Mouse (Mus musculus): ENCODE measurements around the gene Mgat4b. TPM values are rescaled to one million over a fixed set of nuclear protein-coding genes. Genes with fewer than 3 reads are reported as not detected.
A peak's percentile ranks its signal among the peaks of the same experiment; 100 is the strongest.

The Mgat4b gene
- total RNA-seq, 2 experiments from 2014 or later, result 89.3 to 110 TPM

DNA sequence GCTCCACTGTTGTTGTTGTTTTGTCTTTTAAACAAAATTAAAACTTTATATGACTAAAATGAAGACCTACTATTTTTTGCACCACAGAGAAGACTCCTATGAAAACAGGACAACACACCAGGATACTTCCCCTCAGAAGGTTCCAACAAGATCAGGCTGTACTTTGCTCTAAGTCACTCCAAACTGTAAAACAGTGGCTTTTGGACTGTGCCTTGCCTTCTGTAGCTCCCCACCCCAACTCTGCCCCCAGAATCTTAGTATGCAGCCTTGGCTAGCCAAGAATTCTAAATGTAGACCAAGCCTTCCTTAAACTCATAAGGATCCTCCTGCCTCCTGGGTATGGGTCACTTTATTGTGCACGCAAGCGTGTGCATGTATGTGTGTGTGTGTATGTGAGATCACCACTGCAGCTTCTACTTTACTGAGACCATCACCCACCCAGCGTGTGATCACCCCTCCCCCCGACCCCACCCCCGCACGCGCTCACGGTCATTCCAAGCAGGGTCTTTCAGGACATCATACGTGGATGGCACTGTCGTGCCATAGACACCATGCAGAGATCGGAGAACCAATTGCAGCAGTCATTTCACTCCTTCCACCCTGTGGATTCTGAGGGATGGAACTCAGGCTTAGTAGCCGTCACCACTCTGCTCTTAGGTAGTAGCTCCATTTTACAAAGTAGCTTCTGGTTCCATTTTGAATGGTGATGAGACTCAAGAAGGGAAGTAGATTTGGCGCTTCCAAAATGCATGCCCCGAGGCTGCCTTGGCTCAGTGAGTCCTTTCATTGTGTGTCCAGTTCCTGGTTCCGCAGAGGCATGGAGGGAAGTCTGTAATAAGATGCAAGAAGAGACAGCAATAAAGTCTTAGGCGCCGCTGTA is 13.3 kb downstream of the Mgat4b start:
- no peak for DNase-seq (ENCODE audit: low spot score in 2 of 2)

DNA sequence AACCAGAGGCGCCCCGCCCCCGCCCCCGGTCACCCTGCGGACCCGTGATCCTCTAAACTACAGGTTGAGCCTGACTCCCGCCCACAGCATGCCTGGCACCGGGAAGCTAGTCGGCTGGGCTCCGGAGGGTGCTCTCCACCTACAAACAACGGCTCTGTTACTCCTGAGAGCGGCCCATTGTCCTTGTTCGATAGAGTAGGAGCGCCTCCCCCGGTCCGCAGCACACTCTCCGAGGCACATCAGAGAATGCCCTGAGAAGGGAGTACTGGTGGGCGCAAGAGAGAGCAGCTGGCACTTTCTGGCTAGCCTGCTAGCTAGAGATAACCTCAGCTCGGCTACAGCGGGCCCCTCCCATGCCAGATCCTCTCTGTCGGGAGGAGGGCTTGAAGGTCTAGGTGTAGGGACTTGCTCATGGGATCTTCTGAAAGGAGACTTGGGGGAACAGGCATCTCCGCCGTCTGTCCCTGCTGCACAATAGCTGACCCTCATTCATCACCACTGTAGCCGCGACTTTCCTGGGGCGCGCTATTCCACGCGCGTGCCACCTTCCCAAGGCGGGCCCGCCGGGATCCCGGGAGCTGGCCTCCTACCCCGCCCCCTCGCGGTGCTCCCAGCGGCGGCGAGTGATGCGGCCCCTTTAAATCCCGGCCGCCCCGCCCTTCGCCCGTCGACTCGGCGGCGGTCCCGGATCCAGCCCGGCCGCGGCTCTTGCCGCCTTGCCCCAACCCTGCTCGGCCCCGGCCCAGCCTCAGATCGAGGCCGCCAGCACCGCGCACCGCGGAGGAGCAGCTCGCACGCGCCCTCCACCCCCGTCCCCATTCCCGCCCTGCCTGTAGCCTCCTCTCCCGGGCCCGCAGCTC is 14.2 kb downstream of the Mgat4b start:
- peak; percentile 93 to 94 for DNase-seq (ENCODE audit: low spot score in 2 of 2)

DNA sequence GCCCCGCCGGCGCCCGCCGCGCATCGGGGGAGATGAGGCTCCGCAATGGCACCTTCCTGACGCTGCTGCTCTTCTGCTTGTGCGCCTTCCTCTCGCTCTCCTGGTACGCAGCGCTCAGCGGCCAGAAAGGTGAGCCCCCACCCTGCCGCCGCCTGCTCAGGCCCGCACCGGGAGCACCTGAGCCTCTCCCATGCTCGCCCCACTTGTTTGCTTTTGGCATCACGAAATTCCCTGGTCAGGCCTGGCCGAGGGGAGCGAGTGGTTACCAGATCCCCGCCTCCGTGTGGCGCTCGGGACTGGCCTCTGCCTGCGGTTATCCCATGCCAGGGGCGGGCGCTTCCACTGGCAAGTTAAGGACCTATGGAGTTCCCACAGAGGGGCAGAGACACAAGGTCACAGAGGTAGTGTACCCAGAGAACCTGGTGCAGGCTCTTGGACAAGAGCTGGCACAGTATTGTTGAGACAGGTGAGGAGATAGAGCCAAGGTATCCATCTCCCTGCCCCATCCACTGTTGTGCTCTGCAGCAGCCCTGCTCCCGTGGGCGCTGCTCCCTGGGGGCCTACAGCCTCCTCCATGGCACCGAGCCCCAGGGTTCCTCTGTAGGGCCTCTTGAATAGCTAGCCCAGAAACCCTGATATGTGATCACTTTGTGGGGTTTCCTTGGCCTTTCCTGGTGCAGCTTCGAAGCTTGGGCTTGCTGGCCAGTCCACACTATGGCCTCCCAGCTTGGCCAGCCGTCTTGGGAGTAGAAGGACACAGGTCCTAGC is 15.1 kb downstream of the Mgat4b start:
- no peak for DNase-seq (ENCODE audit: low spot score in 2 of 2)

DNA sequence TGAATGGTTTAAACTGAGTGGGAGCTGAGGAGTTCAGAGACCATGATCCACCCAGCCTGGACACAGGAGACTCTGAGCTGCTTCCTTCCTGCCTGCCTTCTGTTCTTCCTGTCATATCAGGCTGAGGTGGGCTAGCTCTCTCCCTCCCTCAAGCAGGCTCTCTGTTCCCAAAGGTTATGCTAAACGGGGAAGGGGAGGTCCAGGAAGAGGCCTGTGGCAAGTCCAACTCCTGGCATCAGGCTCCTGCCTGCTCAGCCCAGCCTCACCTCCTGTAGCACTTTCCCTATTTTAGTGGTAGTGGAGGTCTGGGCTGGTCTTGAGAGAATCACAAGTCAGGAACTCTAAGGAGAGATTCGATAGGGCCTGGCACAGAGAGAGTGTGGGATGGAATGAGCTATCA is 15.7 kb downstream of the Mgat4b start:
- DNase-seq (ENCODE audit: low spot score in 2 of 2), result no peak

DNA sequence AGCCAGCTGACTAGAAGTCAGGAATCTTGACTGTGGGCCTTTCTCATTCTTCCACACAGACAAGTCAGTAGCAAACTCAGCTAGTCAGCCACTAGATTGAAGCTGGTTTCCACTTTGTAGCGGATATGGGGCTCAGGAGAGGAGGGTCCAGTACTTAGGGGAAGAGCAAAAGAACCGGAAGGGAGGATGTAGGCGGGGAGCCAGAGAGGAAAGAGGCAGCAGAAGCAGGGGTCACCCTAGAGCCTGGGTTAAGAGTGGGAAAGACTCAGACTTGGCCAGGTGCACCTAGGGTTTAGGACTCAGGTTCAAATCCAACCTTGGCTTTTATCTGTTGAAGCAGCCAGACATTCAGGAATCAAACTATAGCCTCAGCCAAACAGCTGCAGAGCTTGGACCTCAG is 16.5 kb downstream of the Mgat4b start:
- DNase-seq (ENCODE audit: low spot score in 2 of 2), result no peak

DNA sequence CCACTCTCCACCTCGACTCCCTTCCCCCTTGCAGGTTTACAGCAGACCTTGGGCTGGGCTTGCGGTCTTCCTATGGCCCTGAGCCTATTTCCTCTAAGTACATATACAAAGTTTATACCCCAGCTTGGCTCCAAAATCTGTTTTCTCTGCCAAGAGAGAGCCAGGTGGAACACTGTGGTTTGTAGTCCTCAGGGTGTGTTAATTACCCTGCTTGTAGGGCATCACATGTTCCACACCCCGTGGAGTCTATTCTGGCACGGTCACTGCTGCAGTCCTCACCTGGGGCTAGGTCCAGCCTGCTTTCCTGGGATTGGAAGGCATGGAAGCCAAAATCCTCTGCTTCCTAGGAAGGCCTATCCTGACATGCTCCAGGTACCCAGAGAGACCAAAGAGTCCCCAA is 17.0 kb downstream of the Mgat4b start:
- DNase-seq (ENCODE audit: low spot score in 2 of 2), result no peak

DNA sequence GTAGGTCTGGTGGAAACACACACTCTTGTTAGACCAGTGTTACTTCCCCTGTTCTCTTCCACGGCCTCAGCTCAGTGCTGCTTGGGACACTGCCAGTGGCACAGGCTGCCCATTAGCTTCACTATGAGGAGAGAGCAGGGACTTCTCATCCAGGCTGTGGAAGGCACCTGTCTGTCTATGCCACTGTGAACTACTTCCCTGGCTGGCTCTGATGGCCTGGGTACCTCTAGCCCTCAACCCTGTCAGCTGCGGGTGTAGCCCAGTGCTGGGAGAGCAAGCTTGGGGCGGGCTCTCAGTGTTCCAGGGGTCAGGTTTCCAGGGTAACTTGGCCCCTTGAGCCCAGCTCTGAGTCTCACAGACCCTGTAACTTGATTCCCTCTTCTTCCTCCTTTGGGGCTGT is 18.1 kb downstream of the Mgat4b start:
- DNase-seq (ENCODE audit: low spot score in 2 of 2), result no peak

DNA sequence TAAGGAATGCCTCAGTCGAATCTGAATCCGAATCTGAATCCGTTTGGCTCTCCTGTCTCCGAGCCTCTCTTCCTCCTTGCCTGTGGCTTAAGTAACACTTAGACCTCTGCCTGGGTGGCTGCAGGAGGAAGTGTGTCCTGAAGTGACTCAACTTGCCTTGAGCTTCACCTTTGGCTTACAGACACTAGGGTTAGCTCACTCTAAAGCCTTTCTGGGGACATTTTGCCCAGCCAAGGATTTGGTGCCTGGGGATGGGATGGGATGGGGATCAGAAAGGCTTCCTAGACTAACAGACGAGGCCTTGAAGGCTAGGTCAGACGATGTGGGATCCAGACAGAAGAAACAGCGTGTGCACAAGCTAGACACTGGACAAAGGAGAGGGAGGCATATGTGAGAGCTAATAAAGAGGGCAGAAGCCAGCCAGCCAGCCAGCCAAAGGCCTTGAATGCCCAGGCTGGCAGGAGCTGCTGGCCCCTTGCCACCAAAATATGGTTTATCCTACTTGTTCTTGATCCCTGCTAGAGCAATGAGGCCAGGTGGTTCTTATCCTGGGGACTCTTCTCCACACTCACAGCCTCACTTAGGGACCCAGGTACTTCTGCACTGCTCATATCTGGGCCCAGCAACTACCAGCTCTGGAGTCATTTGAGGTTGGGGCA is 18.7 kb downstream of the Mgat4b start:
- no peak for DNase-seq (ENCODE audit: low spot score in 2 of 2)

DNA sequence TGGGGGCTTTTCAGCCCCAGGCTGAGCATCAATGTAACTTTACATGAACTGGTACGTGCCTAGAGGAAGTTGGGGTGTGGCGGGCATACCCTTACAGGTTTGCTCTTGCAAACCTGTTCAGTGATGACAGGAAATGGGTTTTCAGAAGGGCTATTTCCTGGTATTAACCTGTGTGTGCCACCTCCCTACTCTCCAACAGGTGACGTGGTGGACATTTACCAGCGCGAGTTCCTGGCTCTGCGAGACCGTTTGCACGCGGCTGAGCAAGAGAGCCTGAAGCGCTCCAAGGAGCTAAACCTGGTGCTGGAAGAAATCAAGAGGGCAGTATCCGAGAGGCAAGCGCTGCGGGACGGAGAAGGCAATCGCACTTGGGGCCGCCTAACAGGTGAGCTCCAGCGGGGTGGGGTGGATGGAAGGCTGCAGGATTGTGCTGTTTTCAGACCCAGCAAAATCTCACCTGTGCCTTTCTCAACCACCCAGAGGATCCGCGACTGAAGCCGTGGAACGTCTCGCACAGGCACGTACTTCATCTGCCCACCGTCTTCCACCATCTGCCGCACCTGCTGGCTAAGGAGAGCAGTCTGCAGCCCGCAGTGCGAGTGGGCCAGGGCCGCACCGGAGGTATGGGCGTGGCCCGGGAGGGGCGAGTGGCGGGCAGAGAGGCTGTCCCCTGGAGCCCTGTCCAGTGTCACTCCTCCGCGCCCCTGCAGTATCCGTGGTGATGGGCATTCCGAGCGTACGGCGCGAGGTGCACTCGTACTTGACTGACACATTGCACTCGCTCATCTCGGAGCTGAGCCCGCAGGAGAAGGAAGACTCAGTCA is 20.0 kb downstream of the Mgat4b start:
- DNase-seq (ENCODE audit: low spot score in 2 of 2), result no peak

DNA sequence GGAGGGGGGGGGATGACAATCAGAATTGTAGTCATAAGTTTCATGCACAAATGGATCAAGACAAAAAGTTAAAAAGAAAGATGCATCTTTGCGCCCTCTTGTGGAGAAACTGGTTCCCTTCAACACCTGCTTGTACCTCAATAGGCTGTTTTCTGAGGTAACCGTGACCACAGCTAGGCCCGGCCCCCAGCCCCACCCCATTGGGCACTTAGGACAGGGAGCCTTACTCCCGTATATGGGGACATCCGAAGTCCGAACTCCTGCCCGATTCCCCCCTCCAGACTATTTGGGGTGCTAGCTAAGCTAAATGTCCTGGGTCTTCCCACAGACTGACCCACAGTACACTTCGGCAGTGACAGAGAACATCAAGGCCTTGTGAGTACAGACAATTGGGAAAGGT is 20.7 kb downstream of the Mgat4b start:
- DNase-seq (ENCODE audit: low spot score in 2 of 2), result no peak

DNA sequence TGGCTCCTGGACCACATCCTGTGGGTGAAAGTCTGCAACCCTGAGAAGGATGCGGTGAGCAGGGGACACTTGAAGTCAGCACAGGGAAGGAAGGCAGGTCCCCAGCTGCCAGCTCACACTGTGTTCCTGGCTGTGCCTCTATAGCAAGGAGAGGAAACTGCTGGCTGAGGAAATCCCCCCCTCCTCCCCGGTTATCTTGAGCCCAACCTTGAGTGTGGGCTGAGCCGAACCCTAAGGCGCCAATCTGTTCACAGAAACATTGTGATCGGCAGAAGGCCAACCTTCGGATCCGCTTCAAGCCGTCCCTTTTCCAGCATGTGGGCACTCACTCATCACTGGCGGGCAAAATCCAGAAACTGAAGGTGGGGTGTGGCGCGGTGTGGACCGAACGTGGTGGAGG is 22.3 kb downstream of the Mgat4b start:
- DNase-seq (ENCODE audit: low spot score in 2 of 2), result no peak

DNA sequence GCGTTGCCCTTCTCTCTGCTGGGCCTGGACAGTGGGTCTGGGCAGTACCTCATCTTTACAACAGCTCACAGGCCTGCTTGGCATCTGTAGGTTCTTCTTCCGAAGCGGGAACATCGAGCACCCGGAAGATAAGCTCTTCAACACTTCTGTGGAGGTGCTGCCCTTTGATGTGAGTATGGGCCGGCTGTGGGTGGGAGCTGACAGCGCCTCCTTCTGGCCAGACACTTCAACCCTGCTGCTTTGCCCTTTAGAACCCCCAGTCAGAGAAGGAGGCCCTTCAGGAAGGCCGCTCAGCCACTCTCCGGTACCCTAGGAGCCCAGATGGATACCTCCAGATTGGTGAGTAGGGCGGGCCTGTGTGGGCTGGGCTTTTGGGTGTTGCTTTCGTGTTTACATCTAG is 23.3 kb downstream of the Mgat4b start:
- no peak for DNase-seq (ENCODE audit: low spot score in 2 of 2)

DNA sequence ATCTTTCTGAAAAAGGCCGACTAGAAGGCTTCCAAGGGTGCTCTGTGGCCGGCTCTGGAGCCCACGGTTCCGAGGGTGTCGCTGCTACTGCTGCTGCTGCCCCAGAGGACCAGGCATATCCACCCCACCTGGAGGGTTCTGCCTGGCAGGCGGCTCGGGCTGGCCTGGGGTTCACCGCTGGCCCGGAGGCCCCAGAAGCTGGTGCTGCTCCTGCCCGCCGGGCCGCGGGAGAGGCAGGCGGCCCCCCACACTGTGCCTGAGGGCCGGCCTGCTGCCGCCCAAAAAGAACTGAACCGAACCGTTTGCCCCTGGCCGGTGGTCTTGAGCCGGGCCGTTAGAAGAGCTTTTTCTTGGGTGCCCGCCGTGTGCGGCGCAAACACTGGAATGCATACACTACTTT is 23.9 kb downstream of the Mgat4b start:
- DNase-seq (ENCODE audit: low spot score in 2 of 2), result no peak

DNA sequence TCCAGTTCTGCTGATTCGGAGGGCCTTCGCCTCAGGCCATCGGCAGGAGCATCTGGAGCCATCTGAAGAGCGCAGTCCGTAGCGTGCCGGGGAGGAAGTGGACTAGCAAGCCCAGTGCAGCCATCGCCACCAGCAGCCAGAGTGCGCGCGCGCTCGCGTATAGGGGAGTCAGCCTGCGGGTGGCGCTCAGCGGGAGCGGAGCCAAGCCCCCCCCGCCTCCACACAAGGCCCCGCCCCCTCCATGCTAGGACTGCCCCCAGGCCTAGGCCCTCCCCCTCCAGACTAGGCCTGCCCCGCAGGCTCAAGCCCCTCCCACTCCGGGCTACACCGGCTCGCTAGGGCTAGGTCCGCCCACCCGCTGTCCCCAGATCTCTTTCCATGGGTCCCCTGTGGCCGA is 25.8 kb downstream of the Mgat4b start:
- peak; percentile 85 to 89 for DNase-seq (ENCODE audit: low spot score in 2 of 2)

DNA sequence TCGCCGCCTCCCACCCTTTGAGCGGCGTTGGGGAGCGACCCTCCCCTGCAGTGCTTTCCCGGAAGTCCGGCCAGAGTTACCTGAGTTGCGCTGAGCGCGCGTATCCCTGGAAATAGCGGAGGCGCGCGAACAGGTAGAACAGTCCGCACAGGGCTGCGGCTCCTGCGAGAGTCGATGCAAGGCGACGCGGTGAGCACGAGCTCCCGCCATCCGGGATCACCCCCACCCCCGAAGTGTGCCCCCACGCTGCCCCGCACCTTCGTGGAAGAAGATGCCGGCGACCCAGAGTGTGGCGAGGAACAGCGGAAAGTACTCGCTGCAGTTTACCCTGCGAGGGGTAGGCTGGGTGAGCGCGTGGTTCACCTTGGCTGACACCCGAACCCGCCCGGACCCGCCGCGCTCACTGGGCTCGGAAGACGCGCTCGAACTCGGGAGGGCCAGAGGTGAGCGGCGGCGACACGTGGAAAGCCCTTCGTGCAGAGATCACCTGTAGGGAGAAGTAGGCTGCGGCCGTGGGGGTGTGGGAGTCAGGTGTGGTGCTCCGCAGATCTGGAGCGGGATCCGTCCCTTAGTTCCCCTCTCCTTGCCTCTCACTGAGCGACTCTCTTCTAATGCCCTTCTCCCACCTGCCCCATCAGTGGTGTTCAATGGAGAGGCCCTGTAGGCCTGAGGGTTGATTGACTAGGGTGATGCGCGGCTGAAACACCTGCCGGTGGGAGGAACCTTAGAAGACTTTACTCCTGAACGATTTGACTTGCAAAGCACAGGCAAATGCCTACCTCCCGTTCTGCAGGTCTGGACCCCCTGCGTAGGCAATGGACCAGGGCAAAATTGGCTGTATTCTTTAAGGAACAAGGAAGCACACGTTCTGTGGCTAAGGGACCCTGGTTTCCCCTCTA is 26.5 kb downstream of the Mgat4b start:
- no peak for DNase-seq (ENCODE audit: low spot score in 2 of 2)

DNA sequence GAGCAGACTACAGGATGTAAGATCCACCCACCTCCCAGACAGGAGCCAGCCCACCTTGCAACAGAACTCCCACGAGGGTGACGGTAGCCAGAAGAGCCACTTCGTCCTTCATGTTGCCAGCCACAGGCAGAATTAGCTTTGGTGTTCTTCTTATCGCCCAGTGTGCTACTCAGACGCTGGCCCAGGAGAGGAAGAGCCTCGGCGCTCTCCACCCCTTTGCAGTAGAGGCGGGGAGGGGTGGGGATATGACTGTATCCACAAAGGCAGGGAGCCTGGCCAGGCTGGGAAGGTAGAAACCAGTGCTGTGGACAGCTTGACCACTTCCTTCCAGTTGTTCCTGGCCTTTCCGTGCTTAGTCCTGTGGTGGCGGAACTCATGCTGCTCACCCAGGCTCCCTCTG is 27.6 kb downstream of the Mgat4b start, which contains the start of gene Ltc4s:
Gene Ltc4s, minus strand, starts transcription at position 293 of the 400 bp plus-strand sequence.
- DNase-seq (ENCODE audit: low spot score in 2 of 2), result no peak

DNA sequence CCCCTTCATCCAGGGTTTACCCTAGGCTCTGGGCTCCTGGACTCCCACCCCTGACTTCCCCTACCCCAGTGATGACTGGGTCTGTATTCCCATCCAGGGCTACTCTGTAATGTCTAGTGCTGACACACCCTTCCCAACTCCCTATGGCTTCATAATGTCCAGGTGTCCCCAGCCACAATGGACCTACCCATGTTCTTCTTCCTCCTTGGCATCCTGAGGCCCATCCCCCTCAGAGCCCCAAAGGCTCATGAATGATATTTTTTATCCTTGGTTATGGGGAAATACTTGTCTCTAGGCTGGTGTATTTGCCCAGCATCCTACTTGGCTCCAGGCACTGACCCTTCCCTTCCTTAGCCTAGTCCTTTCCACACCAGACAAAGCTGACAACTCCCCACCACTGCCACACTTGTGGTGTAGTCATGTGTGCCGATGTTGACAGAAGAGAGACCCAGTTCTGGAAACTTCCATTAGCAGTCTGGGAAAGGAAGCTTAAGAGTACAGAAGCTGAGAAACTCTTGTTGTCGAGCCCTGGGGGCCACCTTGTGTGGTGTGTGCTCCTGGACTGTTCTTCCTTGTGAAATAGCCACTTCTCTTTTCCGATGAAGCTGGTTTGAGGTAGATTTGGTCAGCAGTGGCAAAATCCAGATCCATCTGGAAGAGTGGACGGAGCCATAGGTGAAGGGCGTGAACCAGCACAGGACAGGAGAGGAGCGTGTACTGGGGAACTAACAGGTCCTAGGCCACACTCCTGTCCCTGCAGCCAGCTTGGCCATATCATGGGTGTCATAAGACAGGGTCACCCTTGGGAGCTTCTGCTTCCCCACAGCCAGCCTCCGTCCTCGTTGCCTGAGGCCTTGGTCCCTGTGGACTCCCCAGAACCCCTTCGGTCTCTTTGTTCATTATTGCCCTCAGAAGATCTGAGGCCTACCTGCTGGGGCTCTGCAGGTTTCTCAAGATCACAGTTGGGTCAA is 28.4 kb downstream of the Mgat4b start:
- no peak for DNase-seq (ENCODE audit: low spot score in 2 of 2)

Measured in adrenal gland, adult 18-20 months (tissue).